Mouse (Mus musculus) E14TG2a.4 (cell line): ENCODE results near the gene Map4.

Experiments used
- CTCF ChIP-seq: conservative IDR thresholded peaks from 2 replicates; pipeline ENCODE4 v1.5.1; 2014; ENCODE audit warnings: low read length
- NANOG ChIP-seq: IDR thresholded peaks from 2 replicates; pipeline ENCODE4 v1.6.1; 2014; ENCODE audit warnings: borderline replicate concordance, low read length, mixed read lengths
- POU5F1 ChIP-seq: IDR thresholded peaks from 2 replicates; pipeline ENCODE4 v1.6.1; 2014; ENCODE audit warnings: low read length, borderline replicate concordance

DNA sequence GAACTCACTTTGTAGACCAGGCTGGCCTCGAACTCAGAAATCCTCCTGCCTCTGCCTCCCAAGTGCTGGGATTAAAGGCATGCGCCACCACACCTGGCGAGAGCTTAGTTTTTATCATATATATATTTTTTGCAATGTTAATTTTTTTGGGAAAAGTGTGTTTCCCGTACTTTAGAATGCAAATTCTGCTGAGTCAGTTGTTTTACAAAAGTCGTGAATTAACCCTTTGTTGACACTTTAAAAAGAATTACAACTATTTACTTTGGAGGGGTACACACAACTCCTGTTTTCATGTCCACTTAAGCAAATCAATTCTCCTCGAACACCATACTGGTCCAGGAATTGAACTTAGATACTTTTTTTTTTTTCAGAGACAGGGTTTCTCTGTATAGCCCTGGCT lies 201.7 kb downstream of the Map4 start:
- TF ChIP-seq CTCF (no peak), POU5F1 (no peak), NANOG (no peak)
